Mouse (Mus musculus): ENCODE data around the gene Dennd1c. TPM values are rescaled to one million over a fixed set of nuclear protein-coding genes. Genes with fewer than 3 reads are reported as not detected.

Gene Dennd1c
- 3.2 and 4.3 TPM in 2 replicates for polyA plus RNA-seq (2014; fragmentation: Nextera tagmentation; extraction: Ambion mirVana)

DNA sequence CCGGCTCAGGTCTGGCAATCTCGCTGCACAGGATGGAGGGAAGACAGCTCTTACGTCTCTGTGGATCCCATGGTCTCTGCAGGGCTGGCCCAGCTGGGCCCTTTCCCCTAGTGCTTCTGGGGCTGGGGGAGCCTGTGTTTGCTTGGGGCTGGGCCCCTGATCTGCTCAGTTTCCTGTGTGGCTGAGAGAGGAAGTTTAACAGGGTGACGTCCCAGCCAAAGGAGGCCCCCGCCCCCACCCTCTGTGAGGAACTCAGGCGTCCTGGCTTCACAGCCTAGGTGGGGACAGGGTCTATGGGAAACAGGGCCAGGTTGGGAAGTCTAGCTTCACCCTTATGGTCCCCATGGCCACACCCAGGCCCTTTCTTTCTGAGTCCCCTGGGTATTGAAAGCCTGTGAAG is at the start of gene Dennd1c:
Gene Dennd1c, minus strand, starts transcription at position 179 of the 400 bp plus-strand sequence.
- Histone ChIP-seq H3K9me3 (ENCODE audit: control insufficient read depth, low read length) (no peaks in the 10 kb centered on the region), H3K4me3 (ENCODE audit: low read depth, low read length) (no peak within 1 kb of the TSS), H3K27ac (ENCODE audit: low read depth, low read length) (no peak within 1 kb of the TSS), H3K4me2 (ENCODE audit: low read depth, low read length) (no peak within 1 kb of the TSS), H3K36me3 (ENCODE audit: control insufficient read depth, insufficient read depth, low read length) (peaks cover 18% of the 10 kb centered on the region), H3K27me3 (ENCODE audit: control insufficient read depth, insufficient read depth, low read length) (no peaks in the 10 kb centered on the region), H3K9ac (replicated peaks; ENCODE audit: low read depth, low read length) (no peak within 1 kb of the TSS), H3K4me1 (ENCODE audit: control insufficient read depth, insufficient read depth, low read length) (no peaks in the 10 kb centered on the region)
- no peak for ATAC-seq (ENCODE audit: low read depth)
- WGBS = 53% methylated on average over 6 of the region's 6 CpGs

DNA sequence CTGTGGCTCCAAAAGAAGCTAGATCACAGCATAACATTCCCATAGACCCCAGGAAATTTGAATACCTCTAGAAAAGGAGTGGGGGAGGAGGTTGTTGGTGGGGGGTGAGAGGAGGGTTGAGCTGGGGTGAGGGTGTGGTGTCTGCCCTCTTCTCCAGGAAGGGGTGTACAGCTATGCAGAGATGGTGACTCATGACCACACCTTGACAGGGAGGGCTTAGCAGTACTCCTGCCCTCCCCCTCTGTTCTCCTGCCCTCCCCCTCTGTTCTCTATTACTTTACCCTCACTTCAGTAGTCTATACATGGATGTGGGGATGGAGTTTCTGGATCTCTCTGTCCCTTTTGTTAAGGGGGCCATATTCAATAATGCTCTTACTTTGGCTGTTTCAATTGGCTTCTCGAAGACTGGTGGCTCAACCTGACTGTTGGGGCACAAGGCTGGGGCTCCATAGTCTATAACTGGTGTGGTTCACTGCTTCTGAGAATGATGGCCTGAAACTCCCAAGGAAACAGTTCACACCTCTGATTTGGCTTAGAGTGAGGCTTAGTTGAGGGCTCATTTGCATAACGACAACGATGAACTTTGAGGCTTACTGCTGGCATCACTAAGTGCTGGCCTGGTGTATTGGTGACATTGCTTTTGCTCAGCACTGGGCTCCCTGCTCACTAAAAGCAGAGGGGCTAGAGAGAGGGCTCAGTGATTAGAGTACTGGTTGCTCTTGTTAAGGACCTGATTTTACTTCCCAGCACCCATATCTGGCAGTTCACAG is 47.7 kb upstream of the Dennd1c start:
- Histone ChIP-seq H3K4me2 (ENCODE audit: low read depth, low read length) (no peak overlapping the region), H3K9ac (replicated peaks; ENCODE audit: low read depth, low read length) (no peak overlapping the region), H3K27ac (ENCODE audit: low read depth, low read length) (no peak overlapping the region), H3K27me3 (ENCODE audit: control insufficient read depth, insufficient read depth, low read length) (no peaks in the 10 kb centered on the region), H3K9me3 (ENCODE audit: control insufficient read depth, low read length) (no peaks in the 10 kb centered on the region), H3K36me3 (ENCODE audit: control insufficient read depth, insufficient read depth, low read length) (no peaks in the 10 kb centered on the region), H3K4me3 (ENCODE audit: low read depth, low read length) (no peak overlapping the region), H3K4me1 (ENCODE audit: control insufficient read depth, insufficient read depth, low read length) (no peaks in the 10 kb centered on the region)
- WGBS = 65% methylated on average over 3 of the region's 3 CpGs
- no peak for ATAC-seq (ENCODE audit: low read depth)

DNA sequence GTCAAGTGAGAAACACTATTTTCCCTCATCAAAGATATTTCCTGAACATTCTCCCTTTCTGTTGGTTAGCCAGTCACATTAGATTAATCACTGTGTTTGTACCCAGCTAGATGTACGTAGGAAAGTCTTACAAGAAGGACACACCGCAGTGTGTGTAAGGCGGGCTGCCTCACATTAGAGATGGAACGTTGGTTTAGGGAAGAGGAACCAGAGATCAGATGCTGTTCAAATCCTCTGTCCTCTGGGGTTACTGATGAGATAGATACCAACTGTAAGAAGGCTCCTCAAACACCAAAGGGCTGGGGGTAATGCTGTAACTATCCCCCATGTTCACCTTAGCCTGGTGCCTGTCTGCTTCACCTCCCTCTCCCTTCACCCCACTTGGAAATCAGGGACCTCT is 46.5 kb upstream of the Dennd1c start:
- ATAC-seq (ENCODE audit: low read depth) = no peak
- H3K36me3 ChIP-seq (ENCODE audit: control insufficient read depth, insufficient read depth, low read length) = no peaks in the 10 kb centered on the region
- no peaks in the 10 kb centered on the region for H3K4me1 ChIP-seq (ENCODE audit: control insufficient read depth, insufficient read depth, low read length)
- no peak overlapping the region for H3K4me2 ChIP-seq (ENCODE audit: low read depth, low read length)
- no peaks in the 10 kb centered on the region for H3K27me3 ChIP-seq (ENCODE audit: control insufficient read depth, insufficient read depth, low read length)
- no peak overlapping the region for H3K9ac ChIP-seq (replicated peaks; ENCODE audit: low read depth, low read length)
- WGBS = 85% methylated on average over 4 of the region's 4 CpGs
- no peaks in the 10 kb centered on the region for H3K9me3 ChIP-seq (ENCODE audit: control insufficient read depth, low read length)
- H3K27ac ChIP-seq (ENCODE audit: low read depth, low read length) = no peak overlapping the region
- H3K4me3 ChIP-seq (ENCODE audit: low read depth, low read length) = no peak overlapping the region

- H3K36me3 ChIP-seq (ENCODE audit: control insufficient read depth, insufficient read depth, low read length) = no peaks in the 10 kb centered on the region
- no peaks in the 10 kb centered on the region for H3K27me3 ChIP-seq (ENCODE audit: control insufficient read depth, insufficient read depth, low read length)
- H3K4me2 ChIP-seq (ENCODE audit: low read depth, low read length) = no peak overlapping the region
- H3K4me1 ChIP-seq (ENCODE audit: control insufficient read depth, insufficient read depth, low read length) = no peaks in the 10 kb centered on the region
- H3K27ac ChIP-seq (ENCODE audit: low read depth, low read length) = no peak overlapping the region
- no peak overlapping the region for H3K9ac ChIP-seq (replicated peaks; ENCODE audit: low read depth, low read length)
- ATAC-seq (ENCODE audit: low read depth) = no peak
- WGBS = 86% methylated on average over 11 of the region's 11 CpGs
- H3K9me3 ChIP-seq (ENCODE audit: control insufficient read depth, low read length) = no peaks in the 10 kb centered on the region
- no peak overlapping the region for H3K4me3 ChIP-seq (ENCODE audit: low read depth, low read length)
These were observed 45.1 kb upstream of the Dennd1c start for GRCm38 (mm10) chr17:57123192-57124118.

DNA sequence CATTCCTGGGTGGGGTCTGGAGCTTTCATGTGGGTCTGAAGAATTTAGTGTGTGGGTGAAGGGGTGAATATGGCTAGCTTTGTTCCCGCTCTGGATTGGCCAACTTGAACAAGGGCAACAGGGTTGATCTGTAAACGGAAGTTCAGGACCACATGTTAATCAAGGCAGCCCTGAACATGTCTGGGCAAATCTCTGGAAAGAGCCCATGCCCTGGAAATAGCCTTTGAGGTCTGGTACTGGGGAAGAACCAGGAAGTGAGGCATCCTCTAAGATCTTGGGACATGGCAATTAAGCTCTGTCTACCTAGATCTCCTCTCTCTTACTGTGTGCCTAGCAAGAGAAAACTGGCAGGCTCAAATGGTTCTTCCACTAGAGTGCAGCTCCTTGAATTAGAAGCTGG is 43.5 kb upstream of the Dennd1c start:
- Histone ChIP-seq H3K9ac (replicated peaks; ENCODE audit: low read depth, low read length) (no peak overlapping the region), H3K9me3 (ENCODE audit: control insufficient read depth, low read length) (no peaks in the 10 kb centered on the region), H3K36me3 (ENCODE audit: control insufficient read depth, insufficient read depth, low read length) (no peaks in the 10 kb centered on the region), H3K27me3 (ENCODE audit: control insufficient read depth, insufficient read depth, low read length) (no peaks in the 10 kb centered on the region), H3K27ac (ENCODE audit: low read depth, low read length) (no peak overlapping the region), H3K4me3 (ENCODE audit: low read depth, low read length) (no peak overlapping the region), H3K4me1 (ENCODE audit: control insufficient read depth, insufficient read depth, low read length) (no peaks in the 10 kb centered on the region), H3K4me2 (ENCODE audit: low read depth, low read length) (no peak overlapping the region)
- 87% methylated on average over 2 of the region's 2 CpGs for WGBS
- ATAC-seq (ENCODE audit: low read depth) = no peak

GRCm38 (mm10) chr17:57118524-57119349 is 40.4 kb upstream of the Dennd1c start:
- peak; percentile 44; the same call in 1 of the 2 replicates for ATAC-seq (ENCODE audit: low read depth)
- Histone ChIP-seq H3K9ac (replicated peaks; ENCODE audit: low read depth, low read length) (no peak overlapping the region), H3K27me3 (ENCODE audit: control insufficient read depth, insufficient read depth, low read length) (no peaks in the 10 kb centered on the region), H3K4me2 (ENCODE audit: low read depth, low read length) (peak overlapping the region; percentile 4; the same call in 1 of the 2 replicates), H3K4me1 (ENCODE audit: control insufficient read depth, insufficient read depth, low read length) (no peaks in the 10 kb centered on the region), H3K27ac (ENCODE audit: low read depth, low read length) (no peak overlapping the region), H3K4me3 (ENCODE audit: low read depth, low read length) (no peak overlapping the region), H3K36me3 (ENCODE audit: control insufficient read depth, insufficient read depth, low read length) (no peaks in the 10 kb centered on the region), H3K9me3 (ENCODE audit: control insufficient read depth, low read length) (no peaks in the 10 kb centered on the region)
- WGBS = under 1% methylated on average over 11 of the region's 11 CpGs

GRCm38 (mm10) chr17:57116801-57117200 is 38.5 kb upstream of the Dennd1c start:
- H3K9ac ChIP-seq (replicated peaks; ENCODE audit: low read depth, low read length) = no peak overlapping the region
- no peak overlapping the region for H3K27ac ChIP-seq (ENCODE audit: low read depth, low read length)
- no peaks in the 10 kb centered on the region for H3K27me3 ChIP-seq (ENCODE audit: control insufficient read depth, insufficient read depth, low read length)
- no peaks in the 10 kb centered on the region for H3K4me1 ChIP-seq (ENCODE audit: control insufficient read depth, insufficient read depth, low read length)
- ATAC-seq (ENCODE audit: low read depth) = no peak
- no peak overlapping the region for H3K4me2 ChIP-seq (ENCODE audit: low read depth, low read length)
- no peaks in the 10 kb centered on the region for H3K36me3 ChIP-seq (ENCODE audit: control insufficient read depth, insufficient read depth, low read length)
- H3K9me3 ChIP-seq (ENCODE audit: control insufficient read depth, low read length) = no peaks in the 10 kb centered on the region
- H3K4me3 ChIP-seq (ENCODE audit: low read depth, low read length) = no peak overlapping the region
- WGBS = 79% methylated on average over 2 of the region's 2 CpGs

DNA sequence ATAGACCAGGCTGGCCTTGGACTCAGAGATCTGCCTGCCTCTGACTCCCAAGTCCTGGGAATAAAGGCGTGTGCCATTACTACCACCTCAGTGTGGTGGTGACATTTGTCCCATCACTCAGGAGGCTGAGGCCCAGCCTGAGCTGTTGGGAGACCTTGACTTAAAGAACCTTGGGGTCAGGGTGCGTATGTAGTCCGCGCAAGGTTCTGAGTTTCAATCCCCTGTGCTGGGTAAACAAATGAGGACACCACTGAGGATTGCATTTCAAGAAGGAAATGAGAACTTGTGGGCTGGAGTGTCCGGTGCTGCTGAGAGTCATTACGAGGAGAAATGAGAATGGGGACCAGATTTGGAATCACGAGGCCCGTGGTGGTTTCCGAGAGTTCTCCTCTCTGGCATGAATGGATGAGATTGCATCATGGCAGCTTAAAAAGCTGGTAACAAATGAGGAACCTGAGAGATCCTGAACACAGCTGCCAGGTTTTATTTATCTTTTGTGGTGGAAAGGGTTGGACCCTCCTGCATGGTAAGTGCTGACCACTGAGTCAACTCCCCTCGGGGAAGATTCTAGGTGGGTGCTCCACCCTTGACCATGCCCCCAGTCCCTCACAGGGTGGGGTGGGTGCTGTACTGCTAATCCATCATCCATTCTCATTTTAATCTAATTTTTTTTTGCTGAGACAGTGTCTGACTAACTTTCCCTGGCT is 34.6 kb upstream of the Dennd1c start:
- 88% methylated on average over 10 of the region's 10 CpGs for WGBS
- ATAC-seq (ENCODE audit: low read depth) = no peak

More for the DNA sequence above, 34.6 kb upstream of the Dennd1c start:
- Histone ChIP-seq H3K36me3 (ENCODE audit: control insufficient read depth, insufficient read depth, low read length) (no peaks in the 10 kb centered on the region), H3K4me3 (ENCODE audit: low read depth, low read length) (no peak overlapping the region), H3K4me1 (ENCODE audit: control insufficient read depth, insufficient read depth, low read length) (no peaks in the 10 kb centered on the region), H3K27ac (ENCODE audit: low read depth, low read length) (no peak overlapping the region), H3K27me3 (ENCODE audit: control insufficient read depth, insufficient read depth, low read length) (no peaks in the 10 kb centered on the region), H3K9ac (replicated peaks; ENCODE audit: low read depth, low read length) (no peak overlapping the region), H3K4me2 (ENCODE audit: low read depth, low read length) (no peak overlapping the region), H3K9me3 (ENCODE audit: control insufficient read depth, low read length) (no peaks in the 10 kb centered on the region)
